Mouse (Mus musculus) kidney, embryonic 15.5 days (tissue): Measurements from ENCODE around the gene Gm4779. TPM values are rescaled to one million over a fixed set of nuclear protein-coding genes. Genes with fewer than 3 reads are reported as not detected.

Source experiments
- ATAC-seq: fragments of 200-750 bp; cut with Nextera tagmentation; replicated peaks from 2 replicates; pipeline ENCODE4 v1.8.0; 2017; ENCODE audit warnings: moderate TSS enrichment; ENCODE audit not compliant: low FRiP score
- H3K27ac ChIP-seq: fragments of 300-500 bp; sonication (generic); 2 replicates; pipeline ENCODE4 v1.5.1; 2015; ENCODE audit warnings: mild to moderate bottlenecking, inconsistent platforms
- H3K27me3 ChIP-seq: fragments of 300-500 bp; sonication (generic); 2 replicates; pipeline ENCODE4 v1.6.1; 2015; ENCODE audit warnings: inconsistent platforms
- H3K36me3 ChIP-seq: fragments of 300-500 bp; sonication (generic); 2 replicates; pipeline ENCODE4 v1.6.1; 2015; ENCODE audit warnings: inconsistent platforms
- H3K4me1 ChIP-seq: fragments of 300-500 bp; sonication (generic); 2 replicates; pipeline ENCODE4 v1.6.1; 2015; ENCODE audit warnings: inconsistent platforms
- H3K4me2 ChIP-seq: fragments of 300-500 bp; sonication (generic); 2 replicates; pipeline ENCODE4 v1.6.1; 2015; ENCODE audit warnings: moderate library complexity, mild to moderate bottlenecking, inconsistent platforms
- H3K4me3 ChIP-seq: fragments of 300-500 bp; sonication (generic); replicated peaks from 2 replicates; pipeline ENCODE4 v1.5.1; 2015; ENCODE audit warnings: mild to moderate bottlenecking, inconsistent platforms
- H3K9ac ChIP-seq: fragments of 300-500 bp; sonication (generic); 2 replicates; pipeline ENCODE4 v1.6.1; 2015; ENCODE audit warnings: mild to moderate bottlenecking, inconsistent platforms
- H3K9me3 ChIP-seq: fragments of 300-500 bp; sonication (generic); replicated peaks from 2 replicates; pipeline ENCODE4 v1.6.1; 2016; ENCODE audit warnings: inconsistent platforms
- WGBS: fragments of 180-500 bp; shearing (Covaris S2); methylation state at CpG from one replicate; pipeline ENCODE4 v1.1.7; 2015; ENCODE audit warnings: mixed read lengths; 5-methylcytosine and 5-hydroxymethylcytosine counted together
- polyA plus RNA-seq: library from polyadenylated mRNA; unstranded; fragments of >200 nt; fragmentation: Nextera tagmentation; extraction: Ambion mirVana; gene quantifications from 2 replicates; pipeline ENCODE4 v1.2.1, GENCODE M21; 2015

Gm4779 gene
- polyA plus RNA-seq, 1 experiment from 2014 or later, result 0.26 TPM

DNA sequence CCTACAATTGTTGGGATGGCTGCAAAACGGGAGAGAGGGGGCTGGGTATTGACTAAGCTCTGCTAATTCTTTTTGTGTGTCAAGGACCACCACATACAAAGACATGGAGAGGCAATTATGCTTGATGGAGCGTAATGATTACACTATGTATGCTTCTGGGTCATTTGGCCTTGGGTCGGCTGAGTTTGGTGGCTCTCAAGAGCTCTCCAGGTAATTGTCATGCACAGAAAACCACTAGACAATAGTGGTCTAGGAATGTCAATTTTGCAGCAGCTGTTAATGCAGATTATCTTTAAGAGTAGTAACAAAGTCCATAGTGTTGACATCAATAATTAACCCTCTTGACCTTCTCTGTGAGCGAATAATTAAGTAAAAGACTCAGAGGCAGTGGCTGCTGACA is 44.1 kb downstream of the Gm4779 start:
- H3K36me3 ChIP-seq, result no peaks in the 10 kb centered on the region
- ATAC-seq, result no peak
- no peak overlapping the region for H3K9ac ChIP-seq
- H3K27ac ChIP-seq, result no peak overlapping the region
- WGBS, result 71% methylated on average over 4 of the region's 4 CpGs
- no peaks in the 10 kb centered on the region for H3K9me3 ChIP-seq
- no peak overlapping the region for H3K4me2 ChIP-seq
- H3K27me3 ChIP-seq, result peaks cover 24% of the 10 kb centered on the region
- H3K4me1 ChIP-seq, result no peaks in the 10 kb centered on the region
- no peak overlapping the region for H3K4me3 ChIP-seq

- H3K4me3 ChIP-seq, result no peak overlapping the region
- no peak for ATAC-seq
- no peaks in the 10 kb centered on the region for H3K36me3 ChIP-seq
- H3K27me3 ChIP-seq, result peaks cover 43% of the 10 kb centered on the region
- H3K9ac ChIP-seq, result no peak overlapping the region
- no peak overlapping the region for H3K27ac ChIP-seq
- H3K9me3 ChIP-seq, result no peaks in the 10 kb centered on the region
- H3K4me2 ChIP-seq, result no peak overlapping the region
- WGBS, result 89% methylated on average over 2 of the region's 2 CpGs
- no peaks in the 10 kb centered on the region for H3K4me1 ChIP-seq
These were observed 53.2 kb downstream of the Gm4779 start for GRCm38 (mm10) chrX:101741064-101741433.

- no peak overlapping the region for H3K4me2 ChIP-seq
- H3K9me3 ChIP-seq, result no peaks in the 10 kb centered on the region
- H3K9ac ChIP-seq, result no peak overlapping the region
- no peak overlapping the region for H3K27ac ChIP-seq
- H3K36me3 ChIP-seq, result no peaks in the 10 kb centered on the region
- no peaks in the 10 kb centered on the region for H3K4me1 ChIP-seq
- no peak overlapping the region for H3K4me3 ChIP-seq
- WGBS, result 54% methylated on average over 6 of the region's 6 CpGs
- peaks cover 48% of the 10 kb centered on the region for H3K27me3 ChIP-seq
- no peak for ATAC-seq
These were observed 53.7 kb downstream of the Gm4779 start for GRCm38 (mm10) chrX:101740335-101741063.

Other genes starting within 250 kb of the Gm4779 start
- 155 and 157 TPM in 2 replicates for gene Ogt, start 154.4 kb downstream of the Gm4779 start, polyA plus RNA-seq
- gene Cxcr3, start 60.2 kb downstream of the Gm4779 start, polyA plus RNA-seq, result 0.14 and 0.24 TPM in 2 replicates
- 0.36 TPM in 2 replicates for gene 8030474K03Rik, start 233 bp upstream of the Gm4779 start, polyA plus RNA-seq
- gene Nhsl2, start 55.0 kb upstream of the Gm4779 start, polyA plus RNA-seq, result 12.2 and 12.9 TPM in 2 replicates